Mouse (Mus musculus): ENCODE results near the gene Pttg1. TPM values are rescaled to one million over a fixed set of nuclear protein-coding genes. Genes with fewer than 3 reads are reported as not detected.

The Pttg1 gene
- polyA plus RNA-seq, 1 experiment, result 34.5 TPM

GRCm38 (mm10) chr11:43412771-43413451 is 13.1 kb downstream of the Pttg1 start:
- DNase-seq (ENCODE audit: low read depth, low spot score), result no peak
- 23% methylated on average over 14 of the region's 14 CpGs for WGBS

GRCm38 (mm10) chr11:43411413-43411812 is 14.6 kb downstream of the Pttg1 start:
- WGBS, result 3% methylated on average over 1 of the region's 1 CpGs
- no peak for DNase-seq (ENCODE audit: low read depth, low spot score)

GRCm38 (mm10) chr11:43410291-43410690 is 15.8 kb downstream of the Pttg1 start:
- 12% methylated on average over 7 of the region's 7 CpGs for WGBS
- no peak for DNase-seq (ENCODE audit: low read depth, low spot score)

- no peak for DNase-seq (ENCODE audit: low read depth, low spot score)
- WGBS, result 60% methylated on average over 2 of the region's 2 CpGs
Observed at GRCm38 (mm10) chr11:43408888-43409287, 17.2 kb downstream of the Pttg1 start.

- 65% methylated on average over 15 of the region's 15 CpGs for WGBS
- DNase-seq (ENCODE audit: low read depth, low spot score), result no peak
Observed at GRCm38 (mm10) chr11:43404150-43404807, 21.8 kb downstream of the Pttg1 start.

- 100% methylated on average over 1 of the region's 1 CpGs for WGBS
- DNase-seq (ENCODE audit: low read depth, low spot score), result no peak
Observed at GRCm38 (mm10) chr11:43400131-43400530, 25.9 kb downstream of the Pttg1 start.

GRCm38 (mm10) chr11:43399297-43399696 is 26.8 kb downstream of the Pttg1 start:
- WGBS, result 20% methylated on average over 4 of the region's 4 CpGs
- DNase-seq (ENCODE audit: low read depth, low spot score), result no peak

- no peak for DNase-seq (ENCODE audit: low read depth, low spot score)
- WGBS, result 81% methylated on average over 7 of the region's 7 CpGs
Observed at GRCm38 (mm10) chr11:43396672-43397071, 29.4 kb downstream of the Pttg1 start.

- 90% methylated on average over 4 of the region's 4 CpGs for WGBS
- no peak for DNase-seq (ENCODE audit: low read depth, low spot score)
Observed at GRCm38 (mm10) chr11:43396246-43396645, 29.8 kb downstream of the Pttg1 start.

GRCm38 (mm10) chr11:43395073-43395948 is 30.7 kb downstream of the Pttg1 start:
- DNase-seq (ENCODE audit: low read depth, low spot score), result no peak
- 59% methylated on average over 14 of the region's 14 CpGs for WGBS

GRCm38 (mm10) chr11:43393325-43393724 is 32.7 kb downstream of the Pttg1 start:
- 90% methylated on average over 4 of the region's 4 CpGs for WGBS
- no peak for DNase-seq (ENCODE audit: low read depth, low spot score)

- 27% methylated on average over 2 of the region's 2 CpGs for WGBS
- DNase-seq (ENCODE audit: low read depth, low spot score), result no peak
Observed at GRCm38 (mm10) chr11:43392757-43393156, 33.3 kb downstream of the Pttg1 start.

- WGBS, result 81% methylated on average over 7 of the region's 7 CpGs
- DNase-seq (ENCODE audit: low read depth, low spot score), result no peak
Observed at GRCm38 (mm10) chr11:43389118-43389517, 36.9 kb downstream of the Pttg1 start.

- WGBS, result 64% methylated on average over 21 of the region's 21 CpGs
- DNase-seq (ENCODE audit: low read depth, low spot score), result no peak
Observed at GRCm38 (mm10) chr11:43388122-43389097, 37.6 kb downstream of the Pttg1 start.

GRCm38 (mm10) chr11:43387004-43387880 is 38.8 kb downstream of the Pttg1 start:
- WGBS, result 90% methylated on average over 14 of the region's 14 CpGs
- no peak for DNase-seq (ENCODE audit: low read depth, low spot score)

GRCm38 (mm10) chr11:43385716-43386115 is 40.3 kb downstream of the Pttg1 start:
- WGBS, result 10% methylated on average over 8 of the region's 8 CpGs
- no peak for DNase-seq (ENCODE audit: low read depth, low spot score)

GRCm38 (mm10) chr11:43385055-43385649 is 40.9 kb downstream of the Pttg1 start:
- 1% methylated on average over 18 of the region's 18 CpGs for WGBS
- DNase-seq (ENCODE audit: low read depth, low spot score), result no peak

GRCm38 (mm10) chr11:43383581-43383980 is 42.5 kb downstream of the Pttg1 start:
- no peak for DNase-seq (ENCODE audit: low read depth, low spot score)

More at GRCm38 (mm10) chr11:43383581-43383980, 42.5 kb downstream of the Pttg1 start:
- 59% methylated on average over 2 of the region's 2 CpGs for WGBS

Measured in large intestine, adult 2 months (tissue).